Mouse (Mus musculus) left cerebral cortex, postnatal 36 days (tissue): Measurements from ENCODE around the gene Aqp1. TPM values are rescaled to one million over a fixed set of nuclear protein-coding genes. Genes with fewer than 3 reads are reported as not detected.

Experiments used
- DNase-seq, 2 experiments: peaks; one replicate each; pipeline ENCODE4 v3.0.0; 2021 to 2022; ENCODE audit warnings: low spot score in 2 of 2, mixed read lengths in 1 of 2
- intact Hi-C: fragments of 180-260 bp; cut with DNase I; formaldehyde crosslinking; loops from one replicate; pipeline ENCODE4 v1.15.1; 2025
- total RNA-seq, 2 experiments: library from RNA; stranded (reverse); gene quantifications; 2 replicates each; pipeline ENCODE4 v1.2.3; 2021

Gene Aqp1
- under 1 TPM; 0.39 to 0.63 TPM for total RNA-seq

- no peak for DNase-seq
- intact Hi-C loops: no loop called here
Observed at GRCm38 (mm10) chr6:55335989-55336514, at the start of gene Aqp1. Aqp1 (plus strand) TSS chr6:55336432.

- intact Hi-C loops: no loop called here
- no peak for DNase-seq
Observed at GRCm38 (mm10) chr6:55288007-55288602, 48.1 kb upstream of the Aqp1 start.

DNA sequence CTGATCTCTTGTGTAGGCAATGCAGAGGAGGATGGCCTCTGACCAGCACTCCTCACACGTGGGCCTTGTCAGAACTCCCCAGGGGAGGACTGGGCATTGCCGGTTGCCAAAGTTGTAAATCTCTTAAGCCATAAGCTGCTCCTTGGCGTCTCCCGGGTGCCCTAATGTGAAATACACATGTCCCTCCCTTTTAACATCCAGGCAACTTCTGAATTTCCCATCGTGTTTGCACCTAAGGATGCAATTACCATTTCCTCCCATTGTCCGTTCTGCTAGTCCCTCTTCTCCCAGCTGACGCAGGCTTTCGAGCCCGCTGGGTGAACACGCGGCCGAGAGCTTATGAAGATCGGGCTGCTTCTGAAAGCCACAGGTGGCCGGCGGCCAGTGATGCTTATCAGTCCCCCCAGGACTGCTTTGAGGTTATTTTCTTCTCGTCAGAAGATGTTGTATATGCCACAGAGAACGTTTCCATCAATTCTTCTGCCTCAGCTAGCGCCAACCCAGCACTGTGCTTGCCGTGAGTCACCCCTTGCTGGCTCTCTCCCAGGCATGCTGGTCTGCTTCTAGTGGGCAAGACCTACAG lies 41.6 kb upstream of the Aqp1 start:
- intact Hi-C loops: no loop called here
- no peak for DNase-seq

- intact Hi-C loops: no loop called here
Observed at GRCm38 (mm10) chr6:55295325-55295724, 40.9 kb upstream of the Aqp1 start.

DNA sequence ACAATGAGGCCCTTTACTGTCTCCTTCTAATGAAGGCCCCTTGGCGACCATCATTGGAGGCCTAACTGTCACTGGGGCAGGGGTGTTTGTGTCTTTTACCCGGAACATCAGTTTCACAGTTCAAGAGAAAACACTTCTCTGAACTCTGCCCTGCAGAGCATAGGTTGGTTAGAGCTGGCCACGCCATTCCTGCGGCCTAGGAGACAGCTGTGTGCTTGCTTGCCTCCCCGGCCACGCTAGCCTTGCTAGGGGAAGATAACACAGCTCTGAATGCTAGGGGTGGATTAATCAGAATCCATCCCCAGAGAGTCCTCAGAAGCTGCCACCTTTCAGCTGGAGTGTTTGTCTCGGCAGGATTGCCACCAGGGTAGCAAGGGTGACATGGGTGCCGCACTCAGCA lies 36.8 kb upstream of the Aqp1 start:
- intact Hi-C loops: no loop called here
- DNase-seq: no peak

More at GRCm38 (mm10) chr6:55295325-55295724, 40.9 kb upstream of the Aqp1 start:
- no peak for DNase-seq

DNA sequence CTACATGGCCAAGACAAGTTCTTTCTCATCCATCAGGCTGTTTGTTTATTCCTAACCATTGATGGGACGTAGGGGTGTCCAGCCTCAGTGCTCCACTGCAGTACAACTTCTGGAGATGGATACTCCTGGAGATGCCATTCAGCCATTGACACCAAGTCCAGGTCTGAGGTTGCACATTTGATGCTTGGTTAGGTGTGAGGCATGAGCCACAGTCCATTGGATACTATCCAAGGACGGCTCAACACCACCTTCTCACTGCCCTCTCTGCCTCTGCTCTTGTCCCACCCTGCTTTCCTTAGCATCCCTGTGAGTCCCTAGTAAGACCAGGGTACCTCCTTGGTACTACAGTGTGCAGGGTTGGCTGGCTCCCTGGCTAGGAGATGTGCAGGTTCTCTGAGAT lies 36.3 kb upstream of the Aqp1 start:
- no peak for DNase-seq

GRCm38 (mm10) chr6:55300704-55301103 lies 35.5 kb upstream of the Aqp1 start:
- no peak for DNase-seq
- intact Hi-C loops: no loop called here

More for the DNA sequence above, 36.3 kb upstream of the Aqp1 start:
- intact Hi-C loops: no loop called here

DNA sequence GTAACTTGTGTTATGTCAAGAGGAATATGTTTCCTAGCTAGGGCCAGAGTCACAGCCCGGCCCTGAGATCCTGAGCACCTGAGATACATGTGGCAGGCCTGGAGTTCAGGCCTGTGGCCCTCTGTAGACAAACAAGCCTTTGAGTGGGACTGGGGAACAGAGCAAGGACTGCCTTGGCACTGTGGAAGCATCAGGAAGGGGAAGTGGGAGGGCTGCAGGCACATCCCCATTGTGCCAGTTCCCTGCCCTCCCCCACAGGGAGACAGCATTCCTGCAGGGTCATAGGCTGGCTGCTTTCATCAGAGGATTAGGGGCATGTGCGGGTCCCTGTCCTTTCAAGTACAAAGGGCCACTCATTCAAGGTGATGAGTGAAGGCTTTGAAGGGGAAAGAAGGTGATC lies 26.1 kb upstream of the Aqp1 start:
- no peak for DNase-seq
- intact Hi-C loops: no loop called here

GRCm38 (mm10) chr6:55311962-55312361 lies 24.3 kb upstream of the Aqp1 start:
- DNase-seq: no peak
- intact Hi-C loops: no loop called here

DNA sequence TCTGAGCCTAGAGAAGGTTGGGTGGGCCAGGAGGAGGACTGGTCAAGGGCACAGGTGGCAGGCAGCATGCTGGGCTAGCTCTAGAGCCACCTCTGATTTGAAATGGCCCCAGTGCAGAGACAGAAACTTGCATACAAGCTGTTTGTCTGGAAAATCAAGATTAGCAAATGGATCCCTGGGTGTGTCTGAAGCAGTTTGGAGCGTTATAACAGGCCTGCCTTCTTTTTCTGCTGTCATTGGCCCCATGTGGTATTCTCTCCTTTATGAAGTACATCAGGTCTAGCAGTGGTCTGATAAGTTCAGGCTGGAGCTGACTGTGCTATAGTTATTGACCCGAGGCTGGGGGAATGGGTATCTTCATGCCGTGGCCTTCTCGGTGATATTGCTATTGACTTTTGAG lies 22.3 kb upstream of the Aqp1 start:
- no peak for DNase-seq
- intact Hi-C loops: no loop called here

- peak; percentile 22 to 44 for DNase-seq
- intact Hi-C loops: no loop called here
Observed at GRCm38 (mm10) chr6:55314628-55315027, 21.6 kb upstream of the Aqp1 start.

DNA sequence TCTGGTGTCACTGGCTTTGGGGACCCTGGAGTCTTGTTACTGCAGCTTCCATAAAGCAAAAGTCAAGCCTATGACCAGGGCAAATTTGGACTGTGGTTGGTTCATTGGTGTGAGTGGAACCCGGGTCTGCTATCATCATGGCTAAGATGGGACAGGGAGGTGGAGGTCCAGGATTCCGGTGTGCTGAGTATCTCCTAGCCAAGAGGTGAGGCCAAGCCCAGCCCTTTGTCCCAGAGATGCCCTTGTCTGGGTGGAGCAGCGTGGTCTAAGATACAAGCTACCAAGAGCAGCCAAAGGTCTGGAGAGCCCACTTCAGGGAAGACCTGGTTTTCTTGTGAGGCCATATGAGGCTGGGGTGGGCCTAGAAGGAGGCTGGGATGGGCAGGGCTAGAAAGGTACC lies 17.6 kb upstream of the Aqp1 start:
- no peak for DNase-seq
- intact Hi-C loops: no loop called here

DNA sequence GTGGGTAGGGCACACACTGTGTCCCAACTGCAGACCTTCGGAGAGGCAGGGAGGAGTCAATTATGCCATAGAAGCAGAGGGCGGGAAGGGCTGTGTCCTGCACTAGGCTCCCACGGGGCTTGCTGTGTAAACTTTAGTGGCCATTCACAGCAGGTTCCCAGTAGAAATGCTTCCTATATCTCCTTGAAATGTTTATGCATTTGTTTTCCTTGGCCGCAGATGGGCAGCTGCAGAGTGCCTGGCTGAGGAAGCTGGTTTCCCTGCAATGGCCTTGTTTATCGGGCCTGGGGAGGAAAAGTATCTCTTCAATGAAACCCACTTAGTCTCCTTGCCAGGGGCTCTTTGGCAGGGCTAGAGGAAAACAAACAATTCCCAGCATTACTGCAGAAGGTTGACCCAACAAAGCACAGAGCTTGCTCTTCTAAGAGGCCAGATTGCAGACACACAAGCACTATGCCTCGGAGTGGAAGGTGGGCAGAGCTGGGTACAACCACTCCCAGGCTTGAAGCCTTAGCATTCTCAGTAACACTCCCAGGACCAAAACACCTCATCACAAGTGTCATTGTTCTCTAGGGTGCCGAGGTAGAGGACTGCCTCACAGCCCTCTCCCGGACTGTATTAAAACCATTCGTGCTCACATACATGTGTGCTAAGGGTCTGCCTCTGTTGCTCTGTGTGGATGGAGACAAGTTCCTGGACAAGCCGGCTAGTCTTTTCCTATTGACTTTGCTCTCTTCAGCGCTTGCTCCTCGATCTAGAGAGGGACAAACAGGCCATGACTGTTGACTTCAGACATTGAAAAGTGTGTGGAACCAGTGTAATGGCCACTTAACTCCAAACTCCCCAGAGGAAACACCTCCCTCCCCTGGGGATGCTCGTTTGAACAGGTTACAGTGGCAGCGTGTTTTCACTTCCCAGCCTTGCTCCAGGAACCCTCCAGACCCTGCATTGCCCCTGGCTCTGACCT lies 16.4 kb upstream of the Aqp1 start:
- intact Hi-C loops: no loop called here
- no peak for DNase-seq

DNA sequence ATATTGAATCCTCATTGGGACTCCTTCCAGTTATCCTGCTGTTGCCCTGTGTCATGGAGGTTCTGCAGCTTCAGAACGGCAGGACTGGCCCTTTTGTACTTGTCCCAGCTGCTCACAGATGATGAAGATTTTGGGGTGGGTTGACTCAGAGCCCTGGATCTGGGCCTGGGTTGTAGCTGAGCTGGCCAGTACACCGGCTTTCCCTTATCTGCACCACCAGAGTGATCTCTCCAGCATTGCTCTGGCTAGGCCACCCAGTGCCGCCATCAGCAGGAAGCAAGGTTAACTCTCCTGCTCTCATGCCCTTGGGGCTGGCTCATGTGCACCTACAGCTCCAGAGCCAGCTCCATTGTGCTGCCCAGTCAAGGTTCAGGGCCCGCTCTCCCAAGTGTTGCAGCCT lies 15.3 kb upstream of the Aqp1 start:
- intact Hi-C loops: no loop called here
- DNase-seq: no peak

GRCm38 (mm10) chr6:55321518-55321917 lies 14.7 kb upstream of the Aqp1 start:
- no peak for DNase-seq
- intact Hi-C loops: no loop called here

GRCm38 (mm10) chr6:55322980-55323379 lies 13.3 kb upstream of the Aqp1 start:
- no peak for DNase-seq
- intact Hi-C loops: no loop called here

DNA sequence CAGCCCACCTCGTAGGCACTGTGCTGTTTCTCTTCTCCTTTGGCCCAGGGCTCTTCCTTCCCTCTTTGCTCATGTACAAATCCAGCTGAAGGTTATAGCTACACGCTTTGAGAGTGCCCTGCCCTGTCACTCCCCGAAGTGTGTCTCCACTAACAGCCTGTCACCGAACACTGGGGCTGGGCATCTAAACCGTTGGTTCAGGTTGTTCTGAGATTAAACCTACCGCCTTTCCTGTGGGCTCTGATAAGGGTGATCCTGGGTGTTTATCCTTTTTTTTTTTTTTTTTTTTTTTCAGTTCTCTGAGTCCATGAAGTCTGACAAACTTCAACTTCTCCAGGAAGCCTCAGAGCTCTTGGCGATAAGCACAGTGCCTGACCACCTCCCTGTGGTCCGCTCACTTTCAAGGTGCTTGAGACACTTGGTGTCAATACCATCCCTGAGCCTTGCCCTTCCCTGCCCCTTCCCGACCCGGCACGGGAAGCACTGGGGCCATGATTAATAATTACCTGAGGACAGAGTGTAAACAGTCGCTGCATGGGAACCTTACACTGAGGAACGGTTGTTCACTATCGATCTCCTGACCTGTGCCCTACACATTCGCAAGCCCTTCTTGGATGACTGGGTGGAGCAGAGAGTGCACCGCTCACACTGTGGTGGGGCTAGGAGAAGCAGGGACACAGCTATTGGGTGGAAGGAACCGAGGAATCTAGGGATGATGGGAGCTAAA lies 12.2 kb upstream of the Aqp1 start:
- DNase-seq: no peak
- intact Hi-C loops: no loop called here

DNA sequence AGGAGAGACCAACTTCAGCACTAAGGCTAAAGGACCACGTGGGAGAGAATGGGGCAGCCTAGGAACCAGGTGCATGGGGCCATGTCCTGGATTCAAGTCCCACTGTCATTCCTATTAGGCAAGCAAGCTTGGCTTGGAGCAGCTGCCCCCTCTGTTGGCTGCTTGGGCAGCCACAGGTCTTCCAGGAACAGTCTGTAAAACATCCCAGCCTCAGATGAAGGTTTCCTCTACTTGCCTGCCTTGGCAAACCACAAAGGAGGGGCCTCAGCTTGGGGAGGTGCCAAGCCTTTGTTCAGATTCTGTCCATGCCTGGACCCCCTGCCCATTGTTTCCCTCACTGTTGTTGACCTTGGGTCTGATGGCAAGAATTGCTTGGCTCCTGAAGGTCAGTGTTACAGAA lies 11.4 kb upstream of the Aqp1 start:
- DNase-seq: no peak
- intact Hi-C loops: no loop called here

DNA sequence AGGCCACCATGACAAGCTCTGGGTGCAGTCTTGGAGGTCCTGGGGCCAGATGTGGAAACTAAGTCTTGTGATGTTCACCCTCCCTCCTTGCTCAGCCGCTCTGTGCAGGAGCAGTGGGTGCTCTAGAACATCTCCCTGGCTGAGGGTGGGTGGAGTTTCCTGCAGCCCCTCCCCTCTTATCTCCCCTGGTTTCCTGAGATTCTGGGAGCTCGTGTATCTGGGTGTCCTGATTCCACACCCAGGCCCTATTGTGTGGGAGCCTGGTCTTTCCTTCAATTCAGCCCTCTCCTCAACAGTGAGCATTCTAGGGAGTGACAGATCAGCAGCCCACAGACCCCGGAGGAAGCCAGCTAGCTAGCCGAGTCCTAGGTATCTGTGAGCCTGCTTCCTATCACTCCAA lies 9.9 kb upstream of the Aqp1 start:
- intact Hi-C loops: no loop called here

GRCm38 (mm10) chr6:55327326-55327725 lies 8.9 kb upstream of the Aqp1 start:
- DNase-seq: no peak
- intact Hi-C loops: no loop called here

More for the DNA sequence above, 9.9 kb upstream of the Aqp1 start:
- no peak for DNase-seq
